Mouse (Mus musculus): ENCODE data around the gene Acad12. TPM values are rescaled to one million over a fixed set of nuclear protein-coding genes. Genes with fewer than 3 reads are reported as not detected.

The Acad12 gene
- polyA plus RNA-seq, 1 experiment from 2014 or later, result 2.3 TPM

DNA sequence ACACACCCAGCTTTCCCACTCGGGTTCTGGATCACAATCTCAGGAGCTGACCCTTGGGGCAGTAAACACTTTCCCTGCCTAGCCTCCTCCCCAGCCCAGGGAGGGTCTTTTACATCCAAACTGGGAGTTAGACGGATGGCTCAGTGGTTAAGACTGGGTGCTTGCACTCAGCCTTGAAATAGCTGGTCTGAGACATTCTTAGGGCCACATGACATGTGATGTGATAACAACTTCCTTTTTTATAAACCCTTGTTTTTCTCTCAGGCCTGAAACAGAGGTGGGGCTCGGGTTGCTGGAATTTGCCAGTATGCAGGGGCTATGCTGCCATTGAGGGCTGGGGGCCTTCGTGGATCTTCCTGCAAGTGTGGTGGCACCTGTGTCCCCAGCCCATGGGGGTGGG lies 21.4 kb downstream of the Acad12 start:
- Histone ChIP-seq H3K27me3 (ENCODE audit: control insufficient read depth, insufficient read depth, low read length) (no peaks in the 10 kb centered on the region), H3K36me3 (ENCODE audit: control insufficient read depth, insufficient read depth, low read length) (no peaks in the 10 kb centered on the region), H3K27ac (replicated peaks) (no peak overlapping the region), H3K9me3 (ENCODE audit: control insufficient read depth, low read length) (no peaks in the 10 kb centered on the region), H3K9ac (ENCODE audit: low read length) (no peak overlapping the region), H3K4me2 (replicated peaks; ENCODE audit: low read depth) (no peak overlapping the region), H3K4me1 (replicated peaks; ENCODE audit: control insufficient read depth, insufficient read depth) (0 out of 2 replicates have a peak, but pooled peaks cover 3% of the 10 kb centered on the region), H3K4me3 (ENCODE audit: low read depth, low read length) (no peak overlapping the region)
- DNase-seq (ENCODE audit: low spot score), result no peak
- ATAC-seq (ENCODE audit: low FRiP score, low TSS enrichment), result no peak
- 66% methylated on average over 4 of the region's 4 CpGs for WGBS
- TF ChIP-seq EP300 (optimal IDR thresholded peaks at IDR 0.05) (no peak), CTCF (IDR thresholded peaks at IDR 0.05; ENCODE audit: low read depth) (no peak)

DNA sequence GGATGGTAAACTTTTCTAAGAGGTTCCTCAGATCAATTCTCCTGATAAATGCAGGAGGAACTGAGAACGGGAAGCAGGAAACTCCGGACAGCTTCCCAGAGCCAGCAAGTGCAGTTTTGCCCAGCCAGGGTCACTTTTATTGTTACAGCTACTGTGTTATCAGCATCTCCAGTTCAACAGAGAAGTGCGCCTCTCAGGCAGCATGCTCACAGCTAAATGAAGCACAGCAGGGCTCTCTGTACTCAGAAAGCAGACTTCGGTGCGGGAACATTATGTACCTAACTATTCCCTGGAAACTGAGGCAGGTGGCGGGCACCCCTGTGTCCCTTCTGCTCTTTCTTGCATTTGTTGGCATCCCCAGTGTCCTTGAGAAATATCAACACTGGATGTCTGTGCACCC lies 22.5 kb downstream of the Acad12 start:
- no peak overlapping the region for H3K27ac ChIP-seq (replicated peaks)
- 0 out of 2 replicates have a peak, but pooled peaks cover 3% of the 10 kb centered on the region for H3K4me1 ChIP-seq (replicated peaks; ENCODE audit: control insufficient read depth, insufficient read depth)
- H3K4me2 ChIP-seq (replicated peaks; ENCODE audit: low read depth), result no peak overlapping the region
- 76% methylated on average over 6 of the region's 6 CpGs for WGBS
- no peak overlapping the region for H3K9ac ChIP-seq (ENCODE audit: low read length)
- ATAC-seq (ENCODE audit: low FRiP score, low TSS enrichment) (no peak), DNase-seq (ENCODE audit: low spot score) (no peak)
- H3K27me3 ChIP-seq (ENCODE audit: control insufficient read depth, insufficient read depth, low read length), result no peaks in the 10 kb centered on the region
- no peak overlapping the region for H3K4me3 ChIP-seq (ENCODE audit: low read depth, low read length)
- H3K36me3 ChIP-seq (ENCODE audit: control insufficient read depth, insufficient read depth, low read length), result no peaks in the 10 kb centered on the region
- H3K9me3 ChIP-seq (ENCODE audit: control insufficient read depth, low read length), result no peaks in the 10 kb centered on the region
- TF ChIP-seq CTCF (IDR thresholded peaks at IDR 0.05; ENCODE audit: low read depth), result no peak
- TF ChIP-seq EP300 (optimal IDR thresholded peaks at IDR 0.05), result no peak

DNA sequence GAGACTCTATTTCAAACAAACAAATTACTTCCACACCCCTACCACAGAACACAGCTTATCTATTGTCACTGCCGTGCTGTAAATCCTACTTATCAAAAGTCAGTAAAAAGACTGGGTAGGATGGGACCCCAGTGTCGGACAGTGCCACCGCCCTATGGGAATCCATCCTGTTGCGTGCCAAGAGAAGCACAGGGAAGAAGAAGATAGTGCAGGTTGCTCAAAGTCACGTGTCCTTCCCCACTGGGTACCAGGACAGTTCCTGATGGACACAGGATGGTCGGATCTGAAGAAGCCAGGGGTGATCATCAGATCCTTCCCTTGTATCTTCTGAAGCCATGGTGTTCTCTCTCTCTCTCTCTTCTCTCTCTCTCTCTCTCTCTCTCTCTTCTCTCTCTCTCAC lies 23.0 kb downstream of the Acad12 start:
- no peak for ATAC-seq (ENCODE audit: low FRiP score, low TSS enrichment)
- Histone ChIP-seq H3K4me1 (replicated peaks; ENCODE audit: control insufficient read depth, insufficient read depth) (0 out of 2 replicates have a peak, but pooled peaks cover 3% of the 10 kb centered on the region), H3K9ac (ENCODE audit: low read length) (no peak overlapping the region), H3K9me3 (ENCODE audit: control insufficient read depth, low read length) (no peaks in the 10 kb centered on the region), H3K27ac (replicated peaks) (no peak overlapping the region), H3K36me3 (ENCODE audit: control insufficient read depth, insufficient read depth, low read length) (no peaks in the 10 kb centered on the region), H3K27me3 (ENCODE audit: control insufficient read depth, insufficient read depth, low read length) (no peaks in the 10 kb centered on the region), H3K4me2 (replicated peaks; ENCODE audit: low read depth) (no peak overlapping the region), H3K4me3 (ENCODE audit: low read depth, low read length) (no peak overlapping the region)
- 73% methylated on average over 6 of the region's 6 CpGs for WGBS
- TF ChIP-seq EP300 (optimal IDR thresholded peaks at IDR 0.05) (no peak), CTCF (IDR thresholded peaks at IDR 0.05; ENCODE audit: low read depth) (no peak)
- no peak for DNase-seq (ENCODE audit: low spot score)

DNA sequence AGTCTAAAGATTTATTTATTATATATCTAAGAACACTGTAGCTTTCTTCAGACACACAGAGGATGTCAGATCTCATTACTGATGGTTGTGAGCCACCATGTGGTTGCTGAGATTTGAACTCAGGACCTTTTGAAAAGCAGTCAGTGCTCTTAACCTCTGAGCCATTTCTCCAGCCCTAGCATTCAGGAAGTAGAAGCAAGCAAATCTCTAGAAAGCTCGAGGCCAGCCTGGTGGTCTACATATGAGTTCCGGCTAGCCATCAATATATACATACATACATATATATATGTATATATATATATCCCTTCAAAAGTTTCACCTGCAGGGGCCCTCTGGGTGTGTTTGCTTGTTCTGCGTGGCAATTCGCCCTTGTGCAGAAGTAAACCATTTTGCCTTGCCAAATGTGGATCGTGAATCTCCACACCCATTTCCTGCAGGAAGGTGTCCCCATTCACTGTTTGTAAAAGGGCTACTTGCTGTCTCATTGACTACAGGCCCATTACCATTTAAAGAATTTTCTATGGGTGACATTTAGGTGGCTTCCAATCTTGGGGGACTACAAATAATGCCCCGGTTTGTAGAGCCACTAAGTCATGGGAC lies 23.9 kb downstream of the Acad12 start:
- 70% methylated on average over 6 of the region's 6 CpGs for WGBS
- no peak overlapping the region for H3K9ac ChIP-seq (ENCODE audit: low read length)
- H3K4me3 ChIP-seq (ENCODE audit: low read depth, low read length), result no peak overlapping the region
- no peaks in the 10 kb centered on the region for H3K27me3 ChIP-seq (ENCODE audit: control insufficient read depth, insufficient read depth, low read length)
- no peak for ATAC-seq (ENCODE audit: low FRiP score, low TSS enrichment)
- 0 out of 2 replicates have a peak, but pooled peaks cover 3% of the 10 kb centered on the region for H3K4me1 ChIP-seq (replicated peaks; ENCODE audit: control insufficient read depth, insufficient read depth)
- DNase-seq (ENCODE audit: low spot score), result no peak
- H3K9me3 ChIP-seq (ENCODE audit: control insufficient read depth, low read length), result no peaks in the 10 kb centered on the region
- no peak overlapping the region for H3K4me2 ChIP-seq (replicated peaks; ENCODE audit: low read depth)
- H3K36me3 ChIP-seq (ENCODE audit: control insufficient read depth, insufficient read depth, low read length), result no peaks in the 10 kb centered on the region
- no peak overlapping the region for H3K27ac ChIP-seq (replicated peaks)
- TF ChIP-seq CTCF (IDR thresholded peaks at IDR 0.05; ENCODE audit: low read depth) (no peak), EP300 (optimal IDR thresholded peaks at IDR 0.05) (no peak)

DNA sequence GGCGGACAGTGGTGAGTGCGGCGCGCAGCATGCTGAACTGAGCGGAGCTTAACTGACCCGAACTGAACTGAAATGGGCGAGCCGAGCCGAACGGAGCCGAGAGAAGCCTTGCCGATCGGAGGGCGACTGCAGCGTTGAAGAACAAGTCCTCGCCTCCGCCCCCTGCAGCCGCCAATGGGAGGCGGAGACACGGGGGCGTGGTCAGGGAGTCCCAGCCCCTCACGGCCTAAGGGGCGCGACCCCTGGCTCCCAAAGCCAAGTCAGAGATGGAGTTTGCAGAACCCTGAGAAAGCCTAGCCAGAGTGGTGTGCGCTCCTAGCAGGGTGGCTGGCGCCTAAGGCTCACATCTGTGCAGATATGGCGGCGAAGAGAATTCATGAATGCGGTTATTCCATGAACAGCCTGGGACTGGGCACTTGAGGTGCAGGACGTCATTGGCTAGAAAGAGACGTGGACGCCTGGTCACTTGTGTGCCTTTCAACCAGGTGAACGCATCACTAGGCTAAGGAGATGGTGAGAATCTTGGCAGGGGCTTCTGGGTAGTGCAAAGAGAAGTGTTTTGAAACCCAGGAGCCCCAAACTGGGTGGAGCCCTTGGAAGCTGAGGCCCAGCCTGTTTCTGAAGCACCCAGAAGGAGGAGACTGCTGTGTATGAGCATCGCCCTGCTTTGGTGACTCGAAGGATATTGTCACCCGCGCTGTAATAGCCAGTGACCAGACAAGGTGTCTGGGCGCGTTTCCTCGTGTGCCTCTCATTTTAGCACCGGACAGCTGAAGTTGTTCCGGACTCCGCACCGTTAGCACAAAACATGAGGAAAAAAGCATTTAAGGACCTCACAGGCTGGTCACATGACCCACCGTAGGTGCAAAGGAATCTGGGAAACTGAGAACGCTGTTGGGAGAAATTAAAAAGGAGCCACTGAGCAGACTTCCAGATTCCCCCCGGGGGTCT lies 25.0 kb downstream of the Acad12 start, which contains the start of gene Aldh2:
Gene Aldh2, minus strand, starts transcription at position 374 of the 951 bp plus-strand sequence.
- peak within 1 kb of the TSS; percentile 88 for H3K9ac ChIP-seq (ENCODE audit: low read length)
- H3K27ac ChIP-seq (replicated peaks), result peak within 1 kb of the TSS; percentile 89
- H3K27me3 ChIP-seq (ENCODE audit: control insufficient read depth, insufficient read depth, low read length), result no peaks in the 10 kb centered on the region
- TF ChIP-seq EP300 (optimal IDR thresholded peaks at IDR 0.05) (no peak), CTCF (IDR thresholded peaks at IDR 0.05; ENCODE audit: low read depth) (peak; percentile 49)
- 3% methylated on average over 47 of the region's 47 CpGs for WGBS
- H3K4me2 ChIP-seq (replicated peaks; ENCODE audit: low read depth), result peak within 1 kb of the TSS; percentile 94
- H3K36me3 ChIP-seq (ENCODE audit: control insufficient read depth, insufficient read depth, low read length), result no peaks in the 10 kb centered on the region
- peak within 1 kb of the TSS; percentile 70 for H3K4me3 ChIP-seq (ENCODE audit: low read depth, low read length)
- no peaks in the 10 kb centered on the region for H3K9me3 ChIP-seq (ENCODE audit: control insufficient read depth, low read length)
- ATAC-seq (ENCODE audit: low FRiP score, low TSS enrichment), result peak; percentile 88
- 0 out of 2 replicates have a peak, but pooled peaks cover 3% of the 10 kb centered on the region for H3K4me1 ChIP-seq (replicated peaks; ENCODE audit: control insufficient read depth, insufficient read depth)
- DNase-seq (ENCODE audit: low spot score), result peak; percentile 88
